Mouse (Mus musculus) forebrain, embryonic 15.5 days (tissue): ENCODE results near the gene Pitpnm2. TPM values are rescaled to one million over a fixed set of nuclear protein-coding genes. Genes with fewer than 3 reads are reported as not detected.

ENCODE experiments used
- ATAC-seq: fragments of 200-750 bp; cut with Nextera tagmentation; replicated peaks from 2 replicates; pipeline ENCODE4 v1.8.0; 2017; ENCODE audit warnings: mild to moderate bottlenecking, moderate TSS enrichment, moderate library complexity
- H3K27ac ChIP-seq: fragments of 300-500 bp; sonication (generic); replicated peaks from 2 replicates; pipeline ENCODE4 v1.5.1; 2015; ENCODE audit warnings: mild to moderate bottlenecking, inconsistent platforms
- H3K27me3 ChIP-seq: fragments of 300-500 bp; sonication (generic); 2 replicates; pipeline ENCODE4 v1.6.1; 2015; ENCODE audit warnings: inconsistent platforms
- H3K36me3 ChIP-seq: fragments of 300-500 bp; sonication (generic); 2 replicates; pipeline ENCODE4 v1.6.1; 2015; ENCODE audit warnings: mild to moderate bottlenecking, inconsistent platforms
- H3K4me1 ChIP-seq: fragments of 300-500 bp; sonication (generic); 2 replicates; pipeline ENCODE4 v1.6.1; 2015; ENCODE audit warnings: inconsistent platforms
- H3K4me2 ChIP-seq: fragments of 300-500 bp; sonication (generic); replicated peaks from 2 replicates; pipeline ENCODE4 v1.6.1; 2015; ENCODE audit warnings: mild to moderate bottlenecking, inconsistent platforms
- H3K4me3 ChIP-seq: fragments of 300-500 bp; sonication (generic); 2 replicates; pipeline ENCODE4 v1.5.1; 2015; ENCODE audit warnings: mild to moderate bottlenecking, inconsistent platforms
- H3K9ac ChIP-seq: fragments of 300-500 bp; sonication (generic); replicated peaks from 2 replicates; pipeline ENCODE4 v1.6.1; 2015; ENCODE audit warnings: mild to moderate bottlenecking, inconsistent platforms
- H3K9me3 ChIP-seq: fragments of 300-500 bp; sonication (generic); 2 replicates; pipeline ENCODE4 v1.6.1; 2016; ENCODE audit warnings: inconsistent platforms
- WGBS: fragments of 180-500 bp; shearing (Covaris S2); methylation state at CpG from one replicate; pipeline ENCODE4 v1.1.7; 2015; ENCODE audit warnings: mixed read lengths; 5-methylcytosine and 5-hydroxymethylcytosine counted together
- polyA plus RNA-seq: library from polyadenylated mRNA; unstranded; fragments of >200 nt; fragmentation: Nextera tagmentation; extraction: Ambion mirVana; gene quantifications from 2 replicates; pipeline ENCODE4 v1.2.1, GENCODE M21; 2015

The Pitpnm2 gene
- polyA plus RNA-seq, 1 experiment from 2014 or later: 10.9 TPM

DNA sequence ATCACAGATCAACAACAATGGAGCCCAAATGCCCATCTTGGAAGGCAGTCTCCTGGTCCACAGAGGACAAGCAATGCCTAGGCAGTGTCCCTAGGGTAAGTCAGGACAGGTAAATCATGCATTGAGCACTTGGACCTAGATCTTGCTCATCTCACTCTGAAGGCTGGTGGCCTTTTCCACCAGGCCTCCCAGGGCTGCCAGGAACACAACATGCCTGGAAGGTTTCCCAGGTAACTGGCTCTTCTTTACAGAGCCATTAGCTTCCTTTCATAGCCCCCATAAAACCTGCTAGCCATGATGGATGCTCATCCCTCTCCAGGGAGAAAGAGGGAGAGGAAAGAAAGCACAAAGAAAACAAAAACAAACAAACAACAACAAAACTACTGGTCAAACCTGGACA, 82.8 kb downstream of the Pitpnm2 start:
- no peak overlapping the region for H3K27ac ChIP-seq
- H3K27me3 ChIP-seq: no peaks in the 10 kb centered on the region
- no peak overlapping the region for H3K9ac ChIP-seq
- no peak for ATAC-seq
- H3K36me3 ChIP-seq: no peaks in the 10 kb centered on the region
- no peak overlapping the region for H3K4me2 ChIP-seq
- H3K4me1 ChIP-seq: peaks cover 74% of the 10 kb centered on the region
- H3K4me3 ChIP-seq: no peak overlapping the region
- no peaks in the 10 kb centered on the region for H3K9me3 ChIP-seq

- Histone ChIP-seq H3K4me2 (no peak overlapping the region), H3K9me3 (no peaks in the 10 kb centered on the region), H3K4me1 (peaks cover 73% of the 10 kb centered on the region), H3K27ac (peak overlapping the region; percentile 65; the same call in 1 of the 2 replicates), H3K36me3 (no peaks in the 10 kb centered on the region), H3K27me3 (no peaks in the 10 kb centered on the region), H3K4me3 (no peak overlapping the region), H3K9ac (no peak overlapping the region)
- WGBS: 42% methylated on average over 15 of the region's 15 CpGs
- peak; percentile 42 for ATAC-seq
These were observed 83.7 kb downstream of the Pitpnm2 start for GRCm38 (mm10) chr5:124165622-124166570.

DNA sequence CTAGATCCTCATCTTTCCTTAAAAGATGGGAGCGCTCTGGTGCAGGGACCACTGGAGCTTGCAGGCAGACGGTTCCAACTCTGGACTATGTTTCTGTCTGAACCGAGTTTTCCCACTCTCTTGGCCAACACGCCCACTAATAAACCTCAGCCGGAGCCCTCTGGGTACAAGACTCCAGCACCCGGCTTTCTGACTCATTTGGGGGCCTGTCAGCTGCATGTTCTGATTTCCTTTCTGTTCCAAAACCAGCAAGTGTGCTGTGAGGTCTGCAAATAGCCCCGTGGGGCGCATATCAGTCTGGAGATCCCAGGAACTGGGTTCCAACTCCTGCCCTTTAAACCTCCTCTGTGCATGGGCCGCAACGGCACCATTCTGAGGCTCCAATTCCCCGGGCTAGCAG, 86.1 kb downstream of the Pitpnm2 start:
- no peak overlapping the region for H3K27ac ChIP-seq
- no peak overlapping the region for H3K4me3 ChIP-seq
- H3K4me2 ChIP-seq: no peak overlapping the region
- no peaks in the 10 kb centered on the region for H3K36me3 ChIP-seq
- WGBS: 86% methylated on average over 11 of the region's 11 CpGs
- peaks cover 61% of the 10 kb centered on the region for H3K4me1 ChIP-seq
- no peaks in the 10 kb centered on the region for H3K27me3 ChIP-seq
- no peak for ATAC-seq
- H3K9me3 ChIP-seq: no peaks in the 10 kb centered on the region
- no peak overlapping the region for H3K9ac ChIP-seq

GRCm38 (mm10) chr5:124162577-124162976, 87.0 kb downstream of the Pitpnm2 start:
- WGBS: 28% methylated on average over 5 of the region's 5 CpGs
- Histone ChIP-seq H3K9ac (no peak overlapping the region), H3K27ac (no peak overlapping the region), H3K27me3 (no peaks in the 10 kb centered on the region), H3K36me3 (no peaks in the 10 kb centered on the region), H3K4me2 (no peak overlapping the region), H3K4me1 (peaks cover 57% of the 10 kb centered on the region), H3K4me3 (no peak overlapping the region), H3K9me3 (no peaks in the 10 kb centered on the region)
- ATAC-seq: peak; percentile 60

DNA sequence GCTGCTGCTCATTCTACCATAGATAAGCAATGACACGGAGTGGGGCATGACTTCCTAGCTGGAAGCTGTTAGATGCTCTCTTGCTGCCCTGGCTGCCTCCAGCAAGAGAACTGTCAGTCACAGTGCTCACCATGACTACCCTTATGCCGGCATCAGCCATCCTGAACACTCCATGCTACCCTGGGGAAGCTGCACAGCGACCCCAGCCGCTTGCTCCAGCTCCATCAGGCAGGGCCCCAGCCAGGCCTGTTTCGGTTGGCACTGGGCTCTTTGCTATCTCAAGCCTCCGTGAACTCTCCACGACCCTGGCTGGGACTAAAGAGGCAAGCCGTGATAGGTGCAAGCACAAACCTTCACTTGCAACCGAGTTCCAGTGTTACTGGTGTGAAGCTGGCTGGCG, 87.7 kb downstream of the Pitpnm2 start:
- H3K4me2 ChIP-seq: no peak overlapping the region
- ATAC-seq: peak; percentile 20; the same call in 1 of the 2 replicates
- no peak overlapping the region for H3K27ac ChIP-seq
- no peak overlapping the region for H3K9ac ChIP-seq
- no peak overlapping the region for H3K4me3 ChIP-seq
- WGBS: 55% methylated on average over 10 of the region's 10 CpGs
- H3K36me3 ChIP-seq: no peaks in the 10 kb centered on the region
- H3K9me3 ChIP-seq: no peaks in the 10 kb centered on the region
- H3K27me3 ChIP-seq: no peaks in the 10 kb centered on the region
- H3K4me1 ChIP-seq: peaks cover 49% of the 10 kb centered on the region

DNA sequence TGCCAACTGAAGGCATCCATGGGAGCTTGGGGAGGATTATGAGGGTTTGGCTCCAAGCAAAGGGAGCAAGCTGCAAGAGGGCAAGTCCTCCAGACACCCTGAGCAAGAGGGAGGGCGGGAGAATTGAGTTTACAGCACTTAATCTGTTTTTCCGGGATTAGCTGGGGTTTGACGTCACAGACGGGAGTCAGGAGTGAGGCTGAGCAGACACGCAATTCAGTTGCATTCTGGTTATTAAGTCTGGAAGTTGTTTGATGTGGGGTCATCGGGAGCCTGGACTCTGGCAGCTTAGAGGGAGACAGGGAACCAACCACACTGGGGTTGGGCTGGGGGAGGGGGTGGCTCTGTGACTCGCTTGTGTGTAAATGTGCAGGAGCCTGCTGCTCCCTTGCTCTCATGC, 90.1 kb downstream of the Pitpnm2 start:
- H3K27ac ChIP-seq: no peak overlapping the region
- H3K27me3 ChIP-seq: no peaks in the 10 kb centered on the region
- no peaks in the 10 kb centered on the region for H3K36me3 ChIP-seq
- no peak overlapping the region for H3K4me2 ChIP-seq
- peaks cover 26% of the 10 kb centered on the region for H3K4me1 ChIP-seq
- H3K4me3 ChIP-seq: no peak overlapping the region
- 37% methylated on average over 7 of the region's 7 CpGs for WGBS
- no peak overlapping the region for H3K9ac ChIP-seq
- H3K9me3 ChIP-seq: no peaks in the 10 kb centered on the region
- ATAC-seq: no peak

DNA sequence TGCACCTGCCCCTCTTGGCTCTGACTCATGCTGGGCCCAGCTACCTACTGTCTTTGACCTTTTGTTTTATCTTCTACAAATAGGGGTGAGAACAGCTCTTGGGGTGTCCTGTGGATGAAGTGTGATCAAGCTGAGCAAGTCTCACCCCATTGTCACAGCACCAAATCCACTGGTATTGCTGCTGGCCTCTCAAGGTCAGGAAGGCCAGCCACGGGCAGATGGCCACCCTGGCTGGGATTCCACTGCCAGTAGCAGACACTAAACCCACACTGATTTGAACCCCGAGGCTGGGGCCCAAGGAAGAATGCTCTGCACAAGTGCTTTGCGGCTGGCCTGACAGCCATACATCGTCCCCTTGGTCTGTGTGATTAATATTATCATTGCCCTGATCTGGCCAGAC, 91.3 kb downstream of the Pitpnm2 start:
- Histone ChIP-seq H3K27ac (no peak overlapping the region), H3K4me2 (no peak overlapping the region), H3K9me3 (no peaks in the 10 kb centered on the region), H3K27me3 (no peaks in the 10 kb centered on the region), H3K4me3 (no peak overlapping the region), H3K4me1 (peaks cover 15% of the 10 kb centered on the region), H3K36me3 (no peaks in the 10 kb centered on the region), H3K9ac (no peak overlapping the region)
- ATAC-seq: no peak
- WGBS: 77% methylated on average over 4 of the region's 4 CpGs

- H3K4me2 ChIP-seq: no peak overlapping the region
- no peaks in the 10 kb centered on the region for H3K36me3 ChIP-seq
- no peak overlapping the region for H3K9ac ChIP-seq
- 81% methylated on average over 5 of the region's 5 CpGs for WGBS
- no peak for ATAC-seq
- no peaks in the 10 kb centered on the region for H3K4me1 ChIP-seq
- no peaks in the 10 kb centered on the region for H3K27me3 ChIP-seq
- no peak overlapping the region for H3K27ac ChIP-seq
- no peaks in the 10 kb centered on the region for H3K9me3 ChIP-seq
- H3K4me3 ChIP-seq: no peak overlapping the region
These were observed 93.6 kb downstream of the Pitpnm2 start for GRCm38 (mm10) chr5:124155943-124156342.

DNA sequence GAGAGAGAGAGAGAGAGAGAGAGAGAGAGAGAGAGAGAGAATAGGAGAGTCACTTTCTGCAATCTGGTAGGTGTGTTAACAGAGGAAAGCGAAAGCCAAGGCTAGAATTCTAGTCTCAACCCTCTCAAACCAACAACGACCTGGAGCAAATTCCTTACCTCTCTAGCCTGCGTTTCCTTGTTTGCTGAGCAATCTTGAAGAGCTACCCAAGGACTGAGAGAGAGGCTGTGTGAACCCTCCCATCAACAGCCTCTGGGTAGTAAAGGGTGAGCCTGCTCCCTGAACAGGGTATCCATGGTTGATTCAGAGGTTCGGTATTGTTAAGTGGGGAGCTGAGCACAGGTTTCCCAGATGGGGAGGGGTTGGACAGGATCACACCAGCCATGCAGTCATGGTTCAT, 96.8 kb downstream of the Pitpnm2 start:
- Histone ChIP-seq H3K36me3 (peaks cover 4% of the 10 kb centered on the region; the same call in 1 of the 2 replicates), H3K27ac (no peak overlapping the region), H3K4me2 (no peak overlapping the region), H3K4me3 (no peak overlapping the region), H3K9me3 (no peaks in the 10 kb centered on the region), H3K4me1 (no peaks in the 10 kb centered on the region), H3K9ac (no peak overlapping the region), H3K27me3 (no peaks in the 10 kb centered on the region)
- WGBS: 94% methylated on average over 4 of the region's 4 CpGs
- no peak for ATAC-seq

DNA sequence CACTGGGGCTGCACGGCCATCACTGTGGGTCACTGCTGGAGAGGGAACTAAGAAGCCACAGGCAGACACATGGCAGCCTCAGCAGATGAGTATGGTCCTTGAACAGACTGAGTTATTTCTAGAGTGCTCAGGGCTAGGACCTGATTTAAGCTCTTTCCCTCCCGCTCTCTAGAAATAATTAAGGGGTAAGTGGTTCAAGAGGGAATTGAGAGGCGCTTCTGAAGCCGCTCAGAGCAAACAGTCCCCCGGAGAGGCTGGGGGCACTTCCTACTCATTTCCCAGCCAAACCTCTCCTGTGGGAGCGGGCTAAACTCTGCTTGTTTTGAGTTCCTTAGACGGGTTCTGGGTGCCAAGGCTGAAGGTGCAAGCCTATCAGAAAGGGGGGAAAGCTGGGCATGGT, 98.7 kb downstream of the Pitpnm2 start:
- H3K27me3 ChIP-seq: no peaks in the 10 kb centered on the region
- 82% methylated on average over 7 of the region's 7 CpGs for WGBS
- ATAC-seq: no peak

GRCm38 (mm10) chr5:124149028-124149427, 100.5 kb downstream of the Pitpnm2 start:
- no peaks in the 10 kb centered on the region for H3K4me1 ChIP-seq
- H3K36me3 ChIP-seq: peaks cover 8% of the 10 kb centered on the region; the same call in 1 of the 2 replicates
- no peak for ATAC-seq
- H3K9me3 ChIP-seq: no peaks in the 10 kb centered on the region
- H3K9ac ChIP-seq: no peak overlapping the region
- WGBS: 71% methylated on average over 5 of the region's 5 CpGs
- H3K4me3 ChIP-seq: no peak overlapping the region
- no peak overlapping the region for H3K4me2 ChIP-seq
- H3K27ac ChIP-seq: no peak overlapping the region
- H3K27me3 ChIP-seq: no peaks in the 10 kb centered on the region

More for the DNA sequence above, 98.7 kb downstream of the Pitpnm2 start:
- H3K36me3 ChIP-seq: peaks cover 4% of the 10 kb centered on the region; the same call in 1 of the 2 replicates
- H3K27ac ChIP-seq: no peak overlapping the region
- no peak overlapping the region for H3K9ac ChIP-seq
- no peaks in the 10 kb centered on the region for H3K4me1 ChIP-seq
- no peak overlapping the region for H3K4me3 ChIP-seq
- H3K4me2 ChIP-seq: no peak overlapping the region
- H3K9me3 ChIP-seq: no peaks in the 10 kb centered on the region

- Histone ChIP-seq H3K27me3 (no peaks in the 10 kb centered on the region), H3K4me1 (no peaks in the 10 kb centered on the region), H3K4me2 (no peak overlapping the region), H3K9me3 (no peaks in the 10 kb centered on the region), H3K4me3 (no peak overlapping the region), H3K36me3 (peaks cover 33% of the 10 kb centered on the region), H3K9ac (no peak overlapping the region), H3K27ac (no peak overlapping the region)
- ATAC-seq: no peak
- 79% methylated on average over 7 of the region's 7 CpGs for WGBS
These were observed 111.5 kb downstream of the Pitpnm2 start for GRCm38 (mm10) chr5:124138066-124138465.
